Mouse (Mus musculus) limb, embryonic 13.5 days (tissue): ENCODE data around the gene Sox2. TPM values are rescaled to one million over a fixed set of nuclear protein-coding genes. Genes with fewer than 3 reads are reported as not detected.

Source experiments
- ATAC-seq: fragments of 200-750 bp; cut with Nextera tagmentation; 2 replicates; pipeline ENCODE4 v1.8.0; 2017; ENCODE audit warnings: low read depth, moderate number of reproducible peaks, moderate TSS enrichment; ENCODE audit not compliant: low FRiP score
- H3K27ac ChIP-seq: fragments of 300-500 bp; sonication (generic); 2 replicates; pipeline ENCODE4 v1.5.1; 2015; ENCODE audit warnings: inconsistent platforms, mild to moderate bottlenecking, moderate library complexity
- H3K27me3 ChIP-seq: fragments of 300-500 bp; sonication (generic); 2 replicates; pipeline ENCODE4 v1.6.1; 2015; ENCODE audit warnings: mild to moderate bottlenecking, inconsistent platforms
- H3K36me3 ChIP-seq: fragments of 300-500 bp; sonication (generic); 2 replicates; pipeline ENCODE4 v1.6.1; 2015; ENCODE audit warnings: inconsistent platforms, mild to moderate bottlenecking, moderate library complexity
- H3K4me1 ChIP-seq: fragments of 300-500 bp; sonication (generic); 2 replicates; pipeline ENCODE4 v1.6.1; 2015; ENCODE audit warnings: inconsistent platforms
- H3K4me2 ChIP-seq: fragments of 300-500 bp; sonication (generic); replicated peaks from 2 replicates; pipeline ENCODE4 v1.6.1; 2015; ENCODE audit warnings: inconsistent platforms, mild to moderate bottlenecking, moderate library complexity
- H3K4me3 ChIP-seq: fragments of 300-500 bp; sonication (generic); 2 replicates; pipeline ENCODE4 v1.5.1; 2015; ENCODE audit warnings: moderate library complexity, mild to moderate bottlenecking, inconsistent platforms
- H3K9ac ChIP-seq: fragments of 300-500 bp; sonication (generic); 2 replicates; pipeline ENCODE4 v1.6.1; 2015; ENCODE audit warnings: mild to moderate bottlenecking, inconsistent platforms
- H3K9me3 ChIP-seq: fragments of 300-500 bp; sonication (generic); 2 replicates; pipeline ENCODE4 v1.6.1; 2016; ENCODE audit warnings: inconsistent platforms
- WGBS: fragments of 180-500 bp; shearing (Covaris S2); methylation state at CpG from one replicate; pipeline ENCODE4 v1.1.7; 2015; 5-methylcytosine and 5-hydroxymethylcytosine counted together
- polyA plus RNA-seq: library from polyadenylated mRNA; unstranded; fragments of >200 nt; fragmentation: Nextera tagmentation; extraction: Ambion mirVana; gene quantifications from 2 replicates; pipeline ENCODE4 v1.2.1, GENCODE M21; 2015

Gene Sox2
- 0.29 and 0.47 TPM in 2 replicates for polyA plus RNA-seq

DNA sequence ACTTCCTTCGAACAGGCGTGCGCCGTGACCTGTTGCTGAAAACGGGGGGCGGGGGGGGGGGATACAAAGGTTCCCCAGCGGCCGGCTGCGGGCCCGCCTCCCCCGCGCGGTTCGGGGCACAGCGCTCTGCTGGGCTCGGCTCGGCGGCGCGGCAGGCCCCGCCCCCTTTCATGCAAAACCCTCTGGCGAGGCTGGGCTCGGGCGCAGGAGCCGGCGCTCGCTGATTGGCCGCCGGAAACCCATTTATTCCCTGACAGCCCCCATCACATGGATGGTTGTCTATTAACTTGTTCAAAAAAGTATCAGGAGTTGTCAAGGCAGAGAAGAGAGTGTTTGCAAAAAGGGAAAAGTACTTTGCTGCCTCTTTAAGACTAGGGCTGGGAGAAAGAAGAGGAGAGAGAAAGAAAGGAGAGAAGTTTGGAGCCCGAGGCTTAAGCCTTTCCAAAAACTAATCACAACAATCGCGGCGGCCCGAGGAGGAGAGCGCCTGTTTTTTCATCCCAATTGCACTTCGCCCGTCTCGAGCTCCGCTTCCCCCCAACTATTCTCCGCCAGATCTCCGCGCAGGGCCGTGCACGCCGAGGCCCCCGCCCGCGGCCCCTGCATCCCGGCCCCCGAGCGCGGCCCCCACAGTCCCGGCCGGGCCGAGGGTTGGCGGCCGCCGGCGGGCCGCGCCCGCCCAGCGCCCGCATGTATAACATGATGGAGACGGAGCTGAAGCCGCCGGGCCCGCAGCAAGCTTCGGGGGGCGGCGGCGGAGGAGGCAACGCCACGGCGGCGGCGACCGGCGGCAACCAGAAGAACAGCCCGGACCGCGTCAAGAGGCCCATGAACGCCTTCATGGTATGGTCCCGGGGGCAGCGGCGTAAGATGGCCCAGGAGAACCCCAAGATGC is at the start of gene Sox2:
Gene Sox2 (plus strand): TSS at position 680 of the 895 bp plus-strand sequence.
- under 1% methylated on average over 86 of the region's 86 CpGs for WGBS
- Histone ChIP-seq H3K27me3 (peaks cover 88% of the 10 kb centered on the region), H3K4me2 (peak within 1 kb of the TSS; percentile 73), H3K9me3 (no peaks in the 10 kb centered on the region), H3K4me3 (peak within 1 kb of the TSS; percentile 44), H3K4me1 (peaks cover 27% of the 10 kb centered on the region), H3K9ac (peak within 1 kb of the TSS; percentile 51), H3K36me3 (no peaks in the 10 kb centered on the region), H3K27ac (no peak within 1 kb of the TSS)
- ATAC-seq: peak; percentile 64; the same call in 1 of the 2 replicates

DNA sequence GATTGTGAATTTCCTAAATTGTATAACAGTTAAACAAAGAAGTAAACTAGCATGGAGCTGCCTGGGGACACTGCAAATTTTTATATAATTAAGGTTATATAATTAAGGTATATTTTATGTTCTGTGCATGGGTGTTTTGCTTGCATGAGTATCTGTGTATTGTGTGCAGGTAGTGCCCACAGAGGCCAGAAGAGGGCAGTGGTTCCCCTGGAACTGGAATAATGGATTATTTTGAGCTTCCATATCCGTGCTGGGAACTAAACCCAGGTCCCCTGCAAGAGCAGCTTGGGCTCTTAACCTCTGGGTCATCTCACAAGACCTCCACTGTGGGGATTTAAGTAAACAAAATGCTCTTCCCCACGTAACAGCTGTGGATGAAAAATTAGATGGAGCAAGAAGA is 49.1 kb upstream of the Sox2 start:
- ATAC-seq: no peak
- no peaks in the 10 kb centered on the region for H3K4me1 ChIP-seq
- no peak overlapping the region for H3K27ac ChIP-seq

DNA sequence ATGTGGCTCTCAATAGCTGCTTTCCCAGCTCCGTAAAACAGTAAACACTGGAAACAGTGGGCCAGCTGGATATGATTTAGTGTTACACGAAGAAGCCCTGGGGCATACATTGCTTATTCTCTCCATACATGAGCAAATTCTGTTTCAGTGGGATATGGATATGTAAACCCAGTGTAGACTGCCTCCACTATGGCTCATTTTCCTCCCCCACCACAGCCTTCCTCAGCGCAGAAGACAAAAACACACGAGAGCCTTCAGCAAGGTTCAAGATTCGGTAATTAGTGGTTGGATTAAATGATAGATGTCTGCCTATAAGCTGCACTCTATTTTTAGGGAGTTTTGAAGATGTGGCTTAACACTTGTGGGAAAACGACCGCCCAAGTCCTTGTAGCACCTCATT is 36.1 kb upstream of the Sox2 start:
- ATAC-seq: no peak
- Histone ChIP-seq H3K4me3 (no peak overlapping the region), H3K36me3 (no peaks in the 10 kb centered on the region), H3K27me3 (peaks cover 4% of the 10 kb centered on the region; the same call in 1 of the 2 replicates), H3K9me3 (no peaks in the 10 kb centered on the region), H3K27ac (no peak overlapping the region), H3K9ac (no peak overlapping the region), H3K4me1 (no peaks in the 10 kb centered on the region), H3K4me2 (no peak overlapping the region)
- 54% methylated on average over 7 of the region's 7 CpGs for WGBS

More for the DNA sequence above, 49.1 kb upstream of the Sox2 start:
- H3K4me2 ChIP-seq: no peak overlapping the region
- WGBS: 82% methylated on average over 2 of the region's 2 CpGs
- no peaks in the 10 kb centered on the region for H3K27me3 ChIP-seq
- no peak overlapping the region for H3K4me3 ChIP-seq
- peaks cover 4% of the 10 kb centered on the region; the same call in 1 of the 2 replicates for H3K9me3 ChIP-seq
- H3K9ac ChIP-seq: no peak overlapping the region
- no peaks in the 10 kb centered on the region for H3K36me3 ChIP-seq

DNA sequence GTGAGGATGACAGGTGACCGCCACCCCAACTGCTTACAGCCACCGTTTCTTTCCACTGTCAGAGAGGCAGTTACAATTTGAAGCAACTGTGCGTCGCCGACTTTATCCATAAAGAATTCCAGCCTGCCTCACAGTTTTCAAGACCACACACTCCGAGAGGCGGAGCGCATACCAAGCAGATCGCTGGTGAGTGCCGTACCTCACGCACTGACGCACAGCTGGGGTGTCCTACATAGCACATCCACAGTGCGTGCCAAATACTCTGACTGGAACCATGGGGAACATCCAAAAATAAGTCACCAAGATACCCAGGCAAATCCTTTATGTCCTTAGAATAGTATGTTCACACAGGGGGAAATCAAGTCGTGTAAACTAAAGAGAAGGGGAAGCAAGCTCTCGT is 34.7 kb upstream of the Sox2 start:
- no peak overlapping the region for H3K4me3 ChIP-seq
- ATAC-seq: peak; percentile 67
- no peaks in the 10 kb centered on the region for H3K9me3 ChIP-seq

DNA sequence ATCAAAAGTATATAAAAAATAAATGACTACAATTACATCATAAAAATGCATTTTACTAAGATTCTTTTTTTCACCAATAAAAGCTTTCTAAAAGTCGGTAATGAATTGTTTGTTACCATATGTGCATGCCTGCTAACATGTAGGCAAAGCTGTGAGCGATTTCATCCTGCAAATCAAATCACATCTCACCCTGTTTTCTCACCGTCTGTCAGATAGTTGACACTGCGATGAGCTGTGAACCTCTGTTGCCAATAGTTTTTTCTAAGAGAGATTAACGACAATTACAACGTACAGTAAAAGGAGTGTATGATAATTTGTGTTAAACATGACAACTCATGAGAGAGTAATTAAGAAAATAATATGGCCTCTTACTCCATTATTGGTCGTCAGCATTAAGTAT is 31.3 kb upstream of the Sox2 start:
- no peaks in the 10 kb centered on the region for H3K9me3 ChIP-seq
- H3K4me3 ChIP-seq: no peak overlapping the region
- H3K27ac ChIP-seq: no peak overlapping the region
- no peak overlapping the region for H3K9ac ChIP-seq
- no peak overlapping the region for H3K4me2 ChIP-seq
- ATAC-seq: no peak
- H3K4me1 ChIP-seq: no peaks in the 10 kb centered on the region
- H3K27me3 ChIP-seq: peaks cover 11% of the 10 kb centered on the region
- H3K36me3 ChIP-seq: no peaks in the 10 kb centered on the region
- 69% methylated on average over 7 of the region's 7 CpGs for WGBS

More for the DNA sequence above, 34.7 kb upstream of the Sox2 start:
- no peak overlapping the region for H3K9ac ChIP-seq
- no peak overlapping the region for H3K4me2 ChIP-seq
- 64% methylated on average over 15 of the region's 15 CpGs for WGBS
- H3K4me1 ChIP-seq: no peaks in the 10 kb centered on the region
- no peaks in the 10 kb centered on the region for H3K36me3 ChIP-seq
- no peak overlapping the region for H3K27ac ChIP-seq
- H3K27me3 ChIP-seq: peaks cover 8% of the 10 kb centered on the region

DNA sequence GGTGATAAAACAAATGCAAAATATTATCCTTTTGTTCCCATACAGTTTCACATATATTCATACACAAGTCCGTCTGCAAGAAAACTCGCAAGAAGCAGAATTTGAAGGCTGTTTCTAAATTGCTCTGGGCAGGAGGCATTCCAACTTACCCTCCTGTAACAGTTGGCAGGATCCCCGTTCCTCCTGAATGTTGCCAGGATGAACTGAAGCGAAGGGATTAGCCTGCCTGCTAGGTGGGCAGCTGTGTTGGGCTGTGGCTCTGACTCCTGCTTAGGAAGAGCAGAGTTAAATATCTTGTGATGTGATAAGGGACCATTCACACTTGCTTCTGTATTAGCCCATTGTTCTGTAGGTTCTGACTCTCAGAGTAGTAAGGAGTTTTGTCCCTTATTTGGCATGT is 30.1 kb upstream of the Sox2 start:
- 74% methylated on average over 4 of the region's 4 CpGs for WGBS
- no peak for ATAC-seq
- Histone ChIP-seq H3K4me1 (no peaks in the 10 kb centered on the region), H3K9me3 (no peaks in the 10 kb centered on the region), H3K27me3 (peaks cover 16% of the 10 kb centered on the region), H3K27ac (no peak overlapping the region), H3K4me3 (no peak overlapping the region), H3K9ac (no peak overlapping the region), H3K4me2 (no peak overlapping the region), H3K36me3 (no peaks in the 10 kb centered on the region)

DNA sequence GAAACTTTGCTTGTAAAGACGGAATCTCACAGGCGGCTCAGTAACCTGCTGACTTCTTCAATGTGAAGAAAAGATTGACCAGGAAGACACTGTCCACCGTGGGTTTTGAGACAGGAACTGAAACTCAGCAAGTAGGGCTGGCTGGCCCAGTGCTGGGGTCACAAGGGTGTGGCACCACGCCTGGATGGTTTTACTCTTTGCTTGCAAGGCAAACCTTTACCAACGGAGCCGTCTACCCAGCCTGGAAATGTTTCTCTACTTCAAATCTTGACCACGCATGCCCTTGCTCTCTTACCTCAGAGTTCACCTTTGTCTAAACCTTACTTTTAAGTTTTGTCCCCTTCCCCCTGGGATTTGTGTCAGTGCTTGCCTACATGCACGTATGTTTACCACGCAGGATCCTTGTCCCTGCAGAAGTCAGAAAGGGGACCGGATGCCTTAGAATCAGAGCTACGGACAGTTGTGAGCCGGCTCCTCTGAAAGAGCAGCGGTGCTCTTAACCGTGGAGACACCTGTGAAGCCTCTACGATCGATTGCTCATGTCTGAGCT is 25.4 kb upstream of the Sox2 start:
- Histone ChIP-seq H3K27me3 (peaks cover 22% of the 10 kb centered on the region; the same call in 1 of the 2 replicates), H3K4me1 (no peaks in the 10 kb centered on the region), H3K27ac (no peak overlapping the region), H3K9me3 (peaks cover 4% of the 10 kb centered on the region; the same call in 1 of the 2 replicates), H3K4me2 (no peak overlapping the region), H3K4me3 (no peak overlapping the region), H3K9ac (no peak overlapping the region), H3K36me3 (no peaks in the 10 kb centered on the region)
- ATAC-seq: no peak
- WGBS: 90% methylated on average over 16 of the region's 16 CpGs

DNA sequence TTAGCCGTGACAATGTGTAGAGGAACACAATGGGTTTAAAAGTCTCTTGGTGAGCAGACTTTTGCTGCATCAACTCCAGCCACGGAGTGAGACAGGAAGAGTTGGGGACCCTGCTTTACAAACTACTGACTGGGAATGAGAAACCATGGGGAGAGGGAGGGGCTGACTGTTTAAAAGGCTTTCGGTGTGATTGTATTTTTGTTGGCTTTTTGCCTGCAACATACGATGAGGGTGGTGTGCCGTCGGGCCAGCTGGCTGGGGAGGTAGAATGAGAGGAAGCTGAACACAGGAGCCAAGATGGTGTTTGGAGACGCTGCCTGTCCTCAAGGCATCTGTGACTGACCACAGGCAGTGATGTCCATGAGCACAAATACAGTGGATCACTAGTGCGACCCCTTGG is 23.7 kb upstream of the Sox2 start:
- Histone ChIP-seq H3K4me1 (no peaks in the 10 kb centered on the region), H3K4me2 (no peak overlapping the region), H3K9me3 (peaks cover 4% of the 10 kb centered on the region; the same call in 1 of the 2 replicates), H3K36me3 (no peaks in the 10 kb centered on the region), H3K27ac (no peak overlapping the region), H3K9ac (no peak overlapping the region), H3K4me3 (no peak overlapping the region), H3K27me3 (peaks cover 28% of the 10 kb centered on the region)
- no peak for ATAC-seq
- 73% methylated on average over 8 of the region's 8 CpGs for WGBS

DNA sequence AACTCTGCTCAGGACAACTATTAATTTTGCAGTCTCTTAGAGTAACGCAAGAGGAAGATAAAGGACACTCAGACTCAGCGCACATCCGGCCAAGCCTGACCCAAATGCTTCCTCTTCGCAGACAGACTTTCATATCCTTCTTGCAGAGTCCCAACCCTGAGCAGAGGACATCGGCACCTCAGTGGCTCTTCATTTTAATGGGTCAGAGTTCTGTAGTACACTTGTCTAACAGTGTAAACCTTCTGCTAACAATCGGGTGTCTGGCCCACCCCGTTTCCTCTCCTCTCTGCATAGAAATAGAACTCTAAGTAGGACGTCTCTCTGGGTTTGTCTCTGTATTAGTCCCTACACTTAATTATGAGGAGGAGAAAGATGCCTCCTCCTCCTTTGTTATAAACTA is 20.2 kb upstream of the Sox2 start:
- Histone ChIP-seq H3K4me2 (no peak overlapping the region), H3K9me3 (peaks cover 4% of the 10 kb centered on the region; the same call in 1 of the 2 replicates), H3K36me3 (no peaks in the 10 kb centered on the region), H3K4me1 (no peaks in the 10 kb centered on the region), H3K27ac (no peak overlapping the region), H3K4me3 (no peak overlapping the region), H3K27me3 (peaks cover 50% of the 10 kb centered on the region), H3K9ac (no peak overlapping the region)
- 71% methylated on average over 8 of the region's 8 CpGs for WGBS
- no peak for ATAC-seq

DNA sequence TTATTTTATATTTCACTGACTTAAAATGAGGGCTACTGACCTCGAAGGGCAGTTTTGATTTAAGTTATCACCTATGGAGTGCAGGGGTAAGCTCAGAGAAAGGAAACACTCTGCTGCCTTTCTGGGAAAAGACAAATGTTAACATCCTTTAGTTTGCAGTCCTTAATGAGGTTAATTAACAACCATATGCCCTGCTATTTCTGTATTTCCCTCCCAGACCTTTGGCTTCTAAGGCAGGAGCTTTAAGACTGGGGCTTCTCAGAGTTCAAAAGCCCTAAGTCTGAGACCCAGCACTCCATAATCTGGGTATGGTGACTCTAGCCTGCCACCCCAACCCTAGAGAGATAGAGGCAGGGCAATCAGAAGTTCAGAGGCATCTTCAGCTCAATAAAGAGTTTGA is 19.5 kb upstream of the Sox2 start:
- Histone ChIP-seq H3K27me3 (peaks cover 52% of the 10 kb centered on the region), H3K4me1 (no peaks in the 10 kb centered on the region), H3K27ac (no peak overlapping the region), H3K9me3 (peaks cover 4% of the 10 kb centered on the region; the same call in 1 of the 2 replicates), H3K9ac (no peak overlapping the region), H3K4me3 (no peak overlapping the region), H3K36me3 (no peaks in the 10 kb centered on the region), H3K4me2 (no peak overlapping the region)
- 33% methylated on average over 1 of the region's 1 CpGs for WGBS
- ATAC-seq: no peak

DNA sequence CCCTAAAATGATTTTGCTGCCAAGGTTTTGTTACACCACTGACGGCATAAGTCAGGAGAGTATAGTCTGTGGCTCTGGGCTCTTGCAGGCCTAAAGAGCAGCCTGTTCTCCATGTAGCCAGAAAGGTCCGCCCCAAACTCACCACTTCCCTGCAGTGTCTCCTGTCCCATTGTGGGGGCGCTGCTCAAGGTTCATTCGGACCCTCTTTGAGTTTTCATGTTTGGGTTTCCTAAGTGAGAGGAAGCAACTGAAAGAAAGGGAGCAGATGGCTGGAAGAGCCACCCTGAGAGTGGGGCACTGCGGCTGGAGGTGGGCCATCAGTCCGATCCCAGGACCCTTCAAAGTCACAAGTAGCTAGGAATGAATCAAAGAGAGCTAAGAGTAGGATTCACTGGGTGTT is 13.2 kb upstream of the Sox2 start:
- Histone ChIP-seq H3K27me3 (peaks cover 91% of the 10 kb centered on the region), H3K4me1 (peaks cover 11% of the 10 kb centered on the region), H3K9me3 (no peaks in the 10 kb centered on the region), H3K36me3 (no peaks in the 10 kb centered on the region), H3K4me2 (no peak overlapping the region), H3K9ac (no peak overlapping the region), H3K27ac (no peak overlapping the region), H3K4me3 (no peak overlapping the region)
- no peak for ATAC-seq
- 56% methylated on average over 6 of the region's 6 CpGs for WGBS

DNA sequence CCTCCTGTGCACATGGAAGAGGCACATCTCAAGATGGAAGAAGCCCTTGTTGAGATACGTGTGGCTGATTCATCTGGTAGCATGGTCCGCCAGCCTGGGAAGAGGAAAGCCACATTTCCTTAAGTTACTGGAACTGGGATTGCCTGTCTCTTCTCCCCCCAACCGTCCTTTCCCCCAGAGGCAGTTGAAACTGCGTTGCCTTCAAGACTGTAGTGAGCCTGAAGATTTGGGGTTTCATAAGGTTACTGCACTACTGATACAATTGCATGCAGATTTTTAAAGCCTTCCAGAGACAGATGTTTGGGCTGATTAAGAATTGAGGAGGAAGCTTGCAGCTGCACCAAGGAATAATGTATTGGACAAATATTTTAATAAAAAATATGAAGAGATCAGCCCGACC is 12.7 kb upstream of the Sox2 start:
- H3K4me3 ChIP-seq: no peak overlapping the region
- no peak overlapping the region for H3K27ac ChIP-seq
- no peak overlapping the region for H3K9ac ChIP-seq
- H3K36me3 ChIP-seq: no peaks in the 10 kb centered on the region
- peaks cover 91% of the 10 kb centered on the region for H3K27me3 ChIP-seq
- H3K4me1 ChIP-seq: peaks cover 17% of the 10 kb centered on the region
- 47% methylated on average over 5 of the region's 5 CpGs for WGBS
- no peak for ATAC-seq
- no peak overlapping the region for H3K4me2 ChIP-seq
- no peaks in the 10 kb centered on the region for H3K9me3 ChIP-seq
